Mouse (Mus musculus) limb, embryonic 13.5 days (tissue): ENCODE data around the gene Ascc2. TPM values are rescaled to one million over a fixed set of nuclear protein-coding genes. Genes with fewer than 3 reads are reported as not detected.
A peak's percentile ranks its signal among the peaks of the same experiment; 100 is the strongest.

Experiments used
- ATAC-seq: fragments of 200-750 bp; cut with Nextera tagmentation; 2 replicates; pipeline ENCODE4 v1.8.0; 2017; ENCODE audit warnings: low read depth, moderate number of reproducible peaks, moderate TSS enrichment; ENCODE audit not compliant: low FRiP score
- H3K27ac ChIP-seq: fragments of 300-500 bp; sonication (generic); 2 replicates; pipeline ENCODE4 v1.5.1; 2015; ENCODE audit warnings: inconsistent platforms, mild to moderate bottlenecking, moderate library complexity
- H3K27me3 ChIP-seq: fragments of 300-500 bp; sonication (generic); 2 replicates; pipeline ENCODE4 v1.6.1; 2015; ENCODE audit warnings: mild to moderate bottlenecking, inconsistent platforms
- H3K36me3 ChIP-seq: fragments of 300-500 bp; sonication (generic); 2 replicates; pipeline ENCODE4 v1.6.1; 2015; ENCODE audit warnings: inconsistent platforms, mild to moderate bottlenecking, moderate library complexity
- H3K4me1 ChIP-seq: fragments of 300-500 bp; sonication (generic); 2 replicates; pipeline ENCODE4 v1.6.1; 2015; ENCODE audit warnings: inconsistent platforms
- H3K4me2 ChIP-seq: fragments of 300-500 bp; sonication (generic); replicated peaks from 2 replicates; pipeline ENCODE4 v1.6.1; 2015; ENCODE audit warnings: inconsistent platforms, mild to moderate bottlenecking, moderate library complexity
- H3K4me3 ChIP-seq: fragments of 300-500 bp; sonication (generic); 2 replicates; pipeline ENCODE4 v1.5.1; 2015; ENCODE audit warnings: moderate library complexity, mild to moderate bottlenecking, inconsistent platforms
- H3K9ac ChIP-seq: fragments of 300-500 bp; sonication (generic); 2 replicates; pipeline ENCODE4 v1.6.1; 2015; ENCODE audit warnings: mild to moderate bottlenecking, inconsistent platforms
- H3K9me3 ChIP-seq: fragments of 300-500 bp; sonication (generic); 2 replicates; pipeline ENCODE4 v1.6.1; 2016; ENCODE audit warnings: inconsistent platforms
- WGBS: fragments of 180-500 bp; shearing (Covaris S2); methylation state at CpG from one replicate; pipeline ENCODE4 v1.1.7; 2015; 5-methylcytosine and 5-hydroxymethylcytosine counted together
- polyA plus RNA-seq: library from polyadenylated mRNA; unstranded; fragments of >200 nt; fragmentation: Nextera tagmentation; extraction: Ambion mirVana; gene quantifications from 2 replicates; pipeline ENCODE4 v1.2.1, GENCODE M21; 2015

The Ascc2 gene
- polyA plus RNA-seq, 1 experiment from 2014 or later = 33.5 TPM

DNA sequence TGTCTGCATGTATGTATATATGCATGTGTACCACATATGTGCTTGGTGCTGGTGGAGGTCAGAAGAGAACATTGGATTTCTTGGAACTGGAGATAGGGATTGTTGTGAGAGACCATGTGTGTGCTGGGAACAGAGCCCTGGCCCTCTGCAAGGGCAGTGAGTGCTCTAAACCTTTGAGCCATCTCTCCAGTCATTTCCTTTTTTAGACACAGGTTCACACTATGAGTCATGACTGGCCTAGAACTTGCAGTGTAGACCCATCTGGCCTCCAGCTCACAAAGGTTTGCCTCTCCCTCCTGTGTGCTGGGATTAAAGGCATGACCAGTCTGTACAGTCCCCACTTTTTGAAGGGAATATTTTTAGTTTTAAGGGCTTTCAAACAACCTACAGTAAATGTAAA, 75.3 kb downstream of the Ascc2 start:
- Histone ChIP-seq H3K27ac (no peak overlapping the region), H3K27me3 (no peaks in the 10 kb centered on the region), H3K4me2 (no peak overlapping the region), H3K4me3 (no peak overlapping the region), H3K36me3 (no peaks in the 10 kb centered on the region), H3K4me1 (no peaks in the 10 kb centered on the region), H3K9ac (no peak overlapping the region), H3K9me3 (no peaks in the 10 kb centered on the region)
- no peak for ATAC-seq

DNA sequence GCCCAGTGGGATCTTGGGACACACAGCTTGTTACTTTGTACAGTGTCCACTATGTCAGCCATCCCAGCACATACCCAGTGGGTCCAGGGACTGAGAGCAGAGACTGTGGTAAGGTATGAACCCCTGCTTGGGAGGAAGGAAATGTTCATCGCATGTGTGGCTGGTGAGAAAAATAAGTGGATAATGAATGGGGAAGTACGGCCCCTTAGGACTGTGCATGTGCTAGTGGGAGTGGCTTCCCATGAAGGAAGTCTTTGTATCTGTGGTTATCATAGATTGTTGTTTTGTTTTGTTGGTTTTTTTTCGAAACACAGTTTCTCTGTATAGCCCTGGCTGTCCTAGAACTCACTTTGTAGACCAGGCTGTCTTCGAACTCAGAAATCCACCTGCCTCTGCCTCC, 77.2 kb downstream of the Ascc2 start:
- WGBS = 86% methylated on average over 4 of the region's 4 CpGs
- peaks cover 5% of the 10 kb centered on the region for H3K4me1 ChIP-seq
- H3K27ac ChIP-seq = no peak overlapping the region

DNA sequence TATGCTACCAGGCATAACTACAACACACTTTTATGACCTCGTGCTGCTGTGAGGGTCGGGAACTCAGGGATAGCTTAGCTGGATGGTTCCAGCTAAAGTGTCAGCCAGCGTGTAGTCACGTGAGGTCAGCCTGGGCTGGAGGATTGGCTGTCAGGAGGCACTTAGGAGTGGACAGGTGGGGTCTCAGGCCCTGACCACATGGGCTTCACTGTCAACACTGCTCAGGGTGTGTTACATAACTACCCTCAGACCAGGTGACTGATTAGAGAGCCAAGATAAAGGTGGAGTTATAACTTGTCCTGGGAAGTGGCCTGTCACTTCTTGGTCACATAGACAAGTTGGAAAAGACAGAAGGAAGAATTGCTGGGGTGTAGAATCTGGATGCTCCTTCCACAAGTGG, 78.0 kb downstream of the Ascc2 start:
- WGBS = 74% methylated on average over 4 of the region's 4 CpGs
- no peak overlapping the region for H3K27ac ChIP-seq

More for the DNA sequence above, 77.2 kb downstream of the Ascc2 start:
- Histone ChIP-seq H3K9ac (no peak overlapping the region), H3K27me3 (no peaks in the 10 kb centered on the region), H3K4me2 (no peak overlapping the region), H3K4me3 (no peak overlapping the region), H3K36me3 (no peaks in the 10 kb centered on the region), H3K9me3 (no peaks in the 10 kb centered on the region)
- ATAC-seq = no peak

DNA sequence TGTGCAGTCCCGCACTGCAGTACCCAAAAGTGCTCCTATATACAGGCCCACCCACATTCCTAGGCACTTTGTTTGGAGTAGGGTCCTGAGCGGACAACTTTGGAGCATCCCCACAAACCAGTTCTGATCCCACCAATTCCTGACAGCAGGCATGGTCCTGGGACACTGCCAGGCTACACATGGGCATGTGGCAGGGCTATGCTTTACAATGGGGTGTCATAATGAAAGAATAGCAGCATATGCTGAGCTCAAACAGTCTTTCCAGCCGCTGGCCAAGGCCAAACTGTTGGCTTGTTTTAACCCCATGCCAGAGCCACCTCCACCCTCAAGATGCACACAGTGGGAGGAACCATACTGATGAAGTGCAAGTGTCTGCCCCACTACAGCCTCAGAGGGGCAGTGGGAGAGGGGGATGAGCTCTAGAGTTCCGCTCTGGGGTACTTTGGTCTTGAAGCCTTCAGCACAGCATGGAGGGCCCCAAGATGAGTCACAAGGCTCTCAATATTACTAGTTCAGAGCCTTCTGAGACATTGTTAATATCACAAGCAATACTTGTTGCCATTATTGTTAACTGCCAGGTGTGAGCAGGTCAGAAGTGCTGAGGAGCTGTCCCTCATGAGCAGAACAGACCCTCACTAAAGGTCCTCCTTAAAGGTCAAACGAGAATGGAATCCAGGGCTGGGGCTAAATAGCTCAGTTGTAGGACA, 79.1 kb downstream of the Ascc2 start:
- Histone ChIP-seq H3K9me3 (no peaks in the 10 kb centered on the region), H3K4me3 (no peak overlapping the region), H3K36me3 (no peaks in the 10 kb centered on the region), H3K27ac (no peak overlapping the region), H3K4me2 (no peak overlapping the region), H3K9ac (no peak overlapping the region), H3K27me3 (no peaks in the 10 kb centered on the region), H3K4me1 (peaks cover 21% of the 10 kb centered on the region)
- WGBS = 88% methylated on average over 5 of the region's 5 CpGs
- no peak for ATAC-seq

More for the DNA sequence above, 78.0 kb downstream of the Ascc2 start:
- no peaks in the 10 kb centered on the region for H3K36me3 ChIP-seq
- no peaks in the 10 kb centered on the region for H3K27me3 ChIP-seq
- no peak overlapping the region for H3K4me3 ChIP-seq
- peaks cover 13% of the 10 kb centered on the region for H3K4me1 ChIP-seq
- no peak overlapping the region for H3K4me2 ChIP-seq
- no peak overlapping the region for H3K9ac ChIP-seq
- H3K9me3 ChIP-seq = no peaks in the 10 kb centered on the region
- ATAC-seq = no peak

DNA sequence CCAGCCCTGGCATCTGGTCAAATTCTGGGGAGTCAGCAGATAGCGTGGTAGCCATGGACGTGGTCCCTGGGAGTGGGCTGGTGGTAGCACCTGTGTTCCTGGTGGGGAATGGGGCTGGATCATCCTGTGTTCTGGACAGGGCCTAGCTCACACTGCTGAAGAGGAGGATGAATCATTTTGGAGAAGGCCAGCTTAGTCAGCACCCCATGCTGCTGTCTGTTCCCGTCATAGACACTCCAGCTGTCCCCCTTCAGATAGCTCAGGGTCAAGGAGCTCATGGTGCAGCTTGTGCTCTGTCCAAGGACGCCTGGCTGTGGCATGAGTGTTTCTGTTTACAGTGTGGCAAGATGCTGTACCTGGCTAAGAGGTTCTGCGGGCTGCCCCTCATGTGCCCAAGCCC, 81.0 kb downstream of the Ascc2 start:
- H3K27ac ChIP-seq = no peak overlapping the region
- peaks cover 21% of the 10 kb centered on the region for H3K4me1 ChIP-seq
- ATAC-seq = no peak
- H3K4me3 ChIP-seq = no peak overlapping the region
- WGBS = 86% methylated on average over 5 of the region's 5 CpGs
- peaks cover 13% of the 10 kb centered on the region for H3K36me3 ChIP-seq
- H3K4me2 ChIP-seq = no peak overlapping the region
- H3K27me3 ChIP-seq = no peaks in the 10 kb centered on the region
- H3K9ac ChIP-seq = no peak overlapping the region
- no peaks in the 10 kb centered on the region for H3K9me3 ChIP-seq

DNA sequence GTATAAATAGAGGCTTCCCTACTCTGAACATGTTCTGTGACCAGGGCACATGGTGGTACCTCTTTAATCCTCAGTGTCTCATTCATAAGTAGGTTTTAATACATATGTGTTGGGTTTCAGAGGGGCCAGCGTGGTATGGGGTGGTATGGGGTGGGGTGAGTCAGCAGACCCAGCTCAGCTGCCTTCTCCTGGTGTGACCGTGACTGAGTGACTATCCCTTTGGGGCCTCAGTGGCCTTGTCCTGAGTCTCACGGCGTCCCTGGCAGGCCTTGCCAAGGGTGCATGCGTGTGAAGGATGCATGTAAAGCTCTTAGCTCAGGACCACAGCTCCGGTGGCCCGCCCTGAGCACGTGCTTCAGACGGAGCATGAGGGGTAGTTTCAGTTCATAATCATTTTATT, 82.4 kb downstream of the Ascc2 start:
- H3K9me3 ChIP-seq = no peaks in the 10 kb centered on the region
- no peaks in the 10 kb centered on the region for H3K27me3 ChIP-seq
- H3K9ac ChIP-seq = no peak overlapping the region
- H3K4me3 ChIP-seq = no peak overlapping the region
- WGBS = 81% methylated on average over 9 of the region's 9 CpGs
- no peak overlapping the region for H3K4me2 ChIP-seq
- no peak overlapping the region for H3K27ac ChIP-seq
- peaks cover 21% of the 10 kb centered on the region for H3K4me1 ChIP-seq
- peaks cover 28% of the 10 kb centered on the region for H3K36me3 ChIP-seq
- ATAC-seq = no peak

DNA sequence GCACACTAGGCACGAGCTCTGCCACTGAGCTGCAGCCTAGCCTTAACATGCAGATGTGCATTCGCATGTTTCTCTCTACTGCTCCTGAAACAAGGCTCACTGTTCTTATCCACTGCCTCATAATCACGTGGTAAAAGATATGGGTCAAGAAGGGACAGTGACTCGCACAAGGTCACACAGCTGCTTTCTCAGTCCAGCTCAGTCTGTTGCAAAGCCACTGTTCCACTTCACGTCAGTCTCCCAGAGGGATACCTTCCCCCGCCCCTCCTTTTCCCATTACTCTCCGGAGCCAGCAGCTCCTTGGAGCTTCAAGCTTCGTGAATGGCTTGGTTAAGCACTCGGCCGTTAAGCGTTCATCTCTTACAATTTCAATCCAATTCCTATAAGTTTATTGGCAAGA, 82.8 kb downstream of the Ascc2 start:
- Histone ChIP-seq H3K9me3 (no peaks in the 10 kb centered on the region), H3K4me2 (no peak overlapping the region), H3K9ac (no peak overlapping the region), H3K27ac (no peak overlapping the region), H3K27me3 (no peaks in the 10 kb centered on the region), H3K36me3 (peaks cover 32% of the 10 kb centered on the region), H3K4me3 (no peak overlapping the region), H3K4me1 (peaks cover 21% of the 10 kb centered on the region)
- ATAC-seq = no peak
- WGBS = 62% methylated on average over 11 of the region's 11 CpGs

DNA sequence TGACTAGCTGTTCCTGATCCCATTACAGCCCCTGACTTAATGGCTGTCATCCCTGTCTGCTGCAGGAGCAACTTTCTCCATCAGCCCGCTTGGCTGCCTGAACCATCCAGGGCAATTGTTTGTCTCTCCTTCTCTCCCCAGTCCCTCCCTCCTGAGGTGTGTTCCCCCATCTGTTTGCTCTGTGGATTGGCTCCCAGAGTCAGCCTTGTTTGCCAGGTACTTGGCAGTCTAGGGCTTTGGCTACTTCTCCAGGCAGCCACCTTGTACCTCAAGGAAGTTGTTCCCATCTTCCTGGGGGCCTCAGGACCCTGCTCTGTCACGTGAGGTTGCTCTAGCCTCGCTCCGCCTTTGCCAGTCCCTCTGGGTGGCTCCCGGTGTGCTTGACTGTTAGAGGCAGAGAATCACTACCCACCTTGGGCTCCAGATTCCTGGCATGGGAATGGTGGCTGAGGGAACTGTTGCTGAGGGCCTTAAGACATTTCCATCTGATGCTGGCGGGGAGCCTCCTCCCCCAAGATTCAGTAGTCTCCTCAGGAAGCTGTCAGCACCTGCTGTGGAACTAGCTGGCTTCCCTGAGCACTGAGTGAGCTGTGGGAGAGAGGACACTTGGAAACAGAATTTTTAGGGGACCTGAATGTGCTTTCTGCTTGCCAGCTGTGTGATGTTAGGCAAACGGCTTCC, 83.5 kb downstream of the Ascc2 start:
- Histone ChIP-seq H3K27ac (no peak overlapping the region), H3K4me3 (no peak overlapping the region), H3K36me3 (peaks cover 38% of the 10 kb centered on the region), H3K27me3 (no peaks in the 10 kb centered on the region), H3K9ac (0 out of 2 replicates have a peak overlapping the region, but pooled peaks have one; percentile 8), H3K4me1 (peaks cover 21% of the 10 kb centered on the region), H3K9me3 (no peaks in the 10 kb centered on the region), H3K4me2 (no peak overlapping the region)
- no peak for ATAC-seq
- WGBS = 44% methylated on average over 7 of the region's 7 CpGs

DNA sequence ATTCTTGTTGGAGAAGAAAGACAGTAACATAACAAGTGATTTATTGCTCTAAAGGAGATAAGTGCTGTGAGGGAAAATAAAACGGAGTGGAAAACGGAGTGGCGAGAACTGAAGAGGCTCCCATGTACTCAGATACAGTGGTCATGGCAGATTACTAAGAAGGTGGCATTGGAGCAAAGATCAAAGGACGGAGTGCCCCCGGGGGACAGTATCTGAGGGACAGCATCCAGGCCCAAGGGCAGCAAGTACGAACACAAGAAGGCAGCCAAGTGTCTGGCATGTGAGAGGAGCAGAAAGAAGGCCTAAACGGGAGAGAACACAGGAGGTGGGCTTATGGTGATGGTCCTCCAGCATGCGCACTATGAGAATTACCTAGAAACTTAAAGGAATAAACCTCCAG, 84.2 kb downstream of the Ascc2 start:
- 76% methylated on average over 8 of the region's 8 CpGs for WGBS
- peaks cover 21% of the 10 kb centered on the region for H3K4me1 ChIP-seq
- H3K27ac ChIP-seq = no peak overlapping the region
- H3K9ac ChIP-seq = no peak overlapping the region
- ATAC-seq = no peak
- no peak overlapping the region for H3K4me3 ChIP-seq
- no peaks in the 10 kb centered on the region for H3K27me3 ChIP-seq
- H3K4me2 ChIP-seq = no peak overlapping the region
- H3K9me3 ChIP-seq = no peaks in the 10 kb centered on the region
- peaks cover 44% of the 10 kb centered on the region for H3K36me3 ChIP-seq

DNA sequence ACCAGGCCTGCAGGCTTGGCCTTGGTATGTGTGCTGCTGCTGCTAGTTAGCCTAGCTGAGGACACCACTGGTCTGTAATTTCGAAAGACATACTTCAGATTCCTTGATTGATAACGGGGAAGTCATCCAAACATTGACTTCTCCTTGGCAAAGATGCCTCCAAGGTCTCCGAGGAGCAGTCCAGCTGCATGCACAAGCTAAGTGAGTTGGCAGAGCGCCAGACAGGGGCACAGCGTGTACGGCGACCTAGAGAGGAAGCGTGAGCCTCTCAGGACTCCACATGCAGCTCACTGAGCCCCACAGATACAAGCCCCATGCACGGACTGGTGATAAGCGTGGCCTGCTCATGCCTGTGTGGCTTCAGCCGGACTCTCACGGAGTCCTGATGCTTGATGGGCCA, 92.1 kb downstream of the Ascc2 start:
- peaks cover 7% of the 10 kb centered on the region; the same call in 1 of the 2 replicates for H3K4me1 ChIP-seq
- no peaks in the 10 kb centered on the region for H3K27me3 ChIP-seq
- no peaks in the 10 kb centered on the region for H3K9me3 ChIP-seq
- no peak for ATAC-seq
- H3K4me2 ChIP-seq = no peak overlapping the region
- no peak overlapping the region for H3K27ac ChIP-seq
- WGBS = 52% methylated on average over 12 of the region's 12 CpGs
- peaks cover 32% of the 10 kb centered on the region for H3K36me3 ChIP-seq
- H3K9ac ChIP-seq = no peak overlapping the region
- no peak overlapping the region for H3K4me3 ChIP-seq

DNA sequence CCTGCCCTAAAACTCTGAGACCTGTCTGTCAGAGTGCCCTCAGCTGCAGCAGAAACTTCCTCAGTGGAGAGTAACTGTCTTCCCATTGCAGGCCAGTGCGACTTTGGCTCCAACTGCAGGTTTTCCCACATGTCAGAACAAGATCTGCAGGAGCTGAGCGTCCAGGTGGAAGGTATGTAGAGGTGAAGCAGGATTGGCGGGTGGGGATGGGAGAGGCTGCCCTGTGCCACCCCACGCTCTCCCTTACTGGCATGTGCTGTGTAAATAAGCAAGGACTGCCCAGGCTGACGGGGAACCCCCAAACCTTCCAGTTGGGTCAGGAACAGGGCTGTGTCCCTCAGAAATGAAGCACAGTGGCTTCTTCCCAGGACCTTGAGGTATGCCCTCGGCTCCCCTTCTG, 92.5 kb downstream of the Ascc2 start:
- Histone ChIP-seq H3K9ac (no peak overlapping the region), H3K36me3 (peaks cover 27% of the 10 kb centered on the region), H3K4me2 (no peak overlapping the region), H3K4me3 (no peak overlapping the region), H3K9me3 (no peaks in the 10 kb centered on the region), H3K27me3 (peaks cover 4% of the 10 kb centered on the region; the same call in 1 of the 2 replicates), H3K27ac (no peak overlapping the region), H3K4me1 (peaks cover 7% of the 10 kb centered on the region; the same call in 1 of the 2 replicates)
- WGBS = 75% methylated on average over 6 of the region's 6 CpGs
- ATAC-seq = no peak

DNA sequence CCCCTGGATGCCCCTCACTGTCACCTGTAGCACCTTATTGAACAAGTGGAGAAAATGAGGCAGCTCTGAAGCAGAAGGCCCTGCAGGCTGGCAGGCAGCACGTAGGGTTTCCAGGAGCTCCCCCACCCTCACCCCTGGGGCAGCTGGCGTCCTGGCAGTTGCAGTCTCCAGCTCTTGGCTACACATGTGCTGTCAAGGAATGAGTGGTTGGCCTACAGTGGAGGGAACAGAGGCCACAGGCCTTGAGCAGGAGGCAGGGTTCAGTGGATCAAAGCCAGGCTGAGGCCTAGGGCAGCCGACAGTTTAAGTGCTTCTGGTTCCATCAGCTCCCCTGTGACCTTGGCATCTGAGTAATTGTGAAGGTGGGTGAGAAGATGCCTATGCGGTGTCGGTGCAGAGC, 93.4 kb downstream of the Ascc2 start:
- no peak overlapping the region for H3K4me2 ChIP-seq
- H3K27me3 ChIP-seq = peaks cover 4% of the 10 kb centered on the region; the same call in 1 of the 2 replicates
- no peak for ATAC-seq
- peaks cover 7% of the 10 kb centered on the region; the same call in 1 of the 2 replicates for H3K4me1 ChIP-seq
- H3K36me3 ChIP-seq = peaks cover 24% of the 10 kb centered on the region
- 66% methylated on average over 5 of the region's 5 CpGs for WGBS
- H3K27ac ChIP-seq = no peak overlapping the region
- no peak overlapping the region for H3K4me3 ChIP-seq
- H3K9ac ChIP-seq = no peak overlapping the region
- no peaks in the 10 kb centered on the region for H3K9me3 ChIP-seq
